12 mouse cellular contexts compared by ENCODE assay signal in the genomic region with DNA sequence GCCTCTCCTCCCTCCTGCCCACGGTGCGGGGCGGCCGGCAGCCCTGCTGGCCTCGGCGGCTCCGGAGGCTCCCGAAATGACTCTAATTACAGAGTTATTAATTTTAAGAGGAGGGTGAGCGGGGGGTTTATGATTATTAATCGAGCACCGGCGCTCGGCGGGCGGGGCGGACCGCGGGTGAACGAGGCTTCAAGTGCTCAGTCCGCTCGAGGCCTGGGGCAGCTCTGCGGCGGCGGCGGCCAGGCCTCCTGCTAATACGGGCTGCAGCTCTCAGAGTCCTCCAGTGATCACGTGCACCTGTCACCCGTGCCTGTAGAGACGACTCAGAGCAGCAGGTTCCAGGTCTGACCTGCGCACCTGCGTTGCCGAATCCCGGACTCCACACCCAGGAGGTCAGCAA. TPM values are rescaled to one million over a fixed set of nuclear protein-coding genes. Genes with fewer than 3 reads are reported as not detected.
A peak's percentile ranks its signal among the peaks of the same experiment; 100 is the strongest.
DNase-seq lines count a peak whose midpoint lies in the region; ATAC-seq lines count a peak whose summit lies in the region.
"Had no signal": no experiment of that assay in that cellular context is flagged by ENCODE, and none has a peak within 500 bp of the region (broad histone marks: within the 10 kb centered on the region; RNA-seq: fewer than 3 reads in every experiment).

No protein-coding gene starts in this region.

- H3K27ac ChIP-seq in heart, embryonic 15.5 days: no peak overlapping the region
- no peak overlapping the region for H3K27ac ChIP-seq in forebrain, embryonic 16.5 days (ENCODE audit: low read length)
- H3K27ac ChIP-seq in neural tube, embryonic 13.5 days (replicated peaks): no peak overlapping the region; the same call in 1 of the 2 replicates
- H3K27ac ChIP-seq: embryonic facial prominence, embryonic 15.5 days; liver, embryonic 15.5 days had no signal

- H3K4me1 ChIP-seq in heart, embryonic 15.5 days (replicated peaks): peaks cover 10% of the 10 kb centered on the region
- peaks cover 8% of the 10 kb centered on the region for H3K4me1 ChIP-seq in forebrain, embryonic 16.5 days (replicated peaks; ENCODE audit: control insufficient read depth, insufficient read depth, low read length)
- H3K4me1 ChIP-seq in neural tube, embryonic 13.5 days (replicated peaks): peaks cover 21% of the 10 kb centered on the region
- H3K4me1 ChIP-seq: liver, embryonic 15.5 days had no signal

- no peaks in the 10 kb centered on the region for H3K9me3 ChIP-seq in heart, embryonic 15.5 days (replicated peaks)
- no peaks in the 10 kb centered on the region for H3K9me3 ChIP-seq in forebrain, embryonic 16.5 days (ENCODE audit: control insufficient read depth, low read length)
- H3K9me3 ChIP-seq in neural tube, embryonic 13.5 days: no peaks in the 10 kb centered on the region
- H3K9me3 ChIP-seq: embryonic facial prominence, embryonic 15.5 days; liver, embryonic 15.5 days had no signal

- peak overlapping the region; percentile 42 for H3K4me2 ChIP-seq in heart, embryonic 15.5 days
- H3K4me2 ChIP-seq in forebrain, embryonic 16.5 days (ENCODE audit: low read length): peak overlapping the region; percentile 29
- H3K4me2 ChIP-seq in neural tube, embryonic 13.5 days: peak overlapping the region; percentile 52
- H3K4me2 ChIP-seq: embryonic facial prominence, embryonic 15.5 days; liver, embryonic 15.5 days had no signal

- ATAC-seq in heart, embryonic 15.5 days (replicated peaks; ENCODE audit: insufficient number of reproducible peaks, insufficient read depth, low FRiP score, low read depth): no peak
- ATAC-seq in forebrain, embryonic 16.5 days: no peak
- no peak for ATAC-seq in neural tube, embryonic 13.5 days (ENCODE audit: low read depth)
- ATAC-seq in cerebellum, adult (ENCODE audit: insufficient number of reproducible peaks, low FRiP score, low TSS enrichment): no peak
- no peak for ATAC-seq in erythroblast, adult 5-6 weeks (replicated peaks; ENCODE audit: low FRiP score, poor library complexity, severe bottlenecking)

- intact Hi-C loops in heart, postnatal 10 days (cut with DNase I): no loop called here

- no peaks in the 10 kb centered on the region for H3K36me3 ChIP-seq in heart, embryonic 15.5 days
- H3K36me3 ChIP-seq in forebrain, embryonic 16.5 days (ENCODE audit: control insufficient read depth, insufficient read depth): no peaks in the 10 kb centered on the region
- H3K36me3 ChIP-seq in neural tube, embryonic 13.5 days: no peaks in the 10 kb centered on the region
- H3K36me3 ChIP-seq: embryonic facial prominence, embryonic 15.5 days; liver, embryonic 15.5 days had no signal

- peaks cover 97% of the 10 kb centered on the region for H3K27me3 ChIP-seq in heart, embryonic 15.5 days
- peaks cover 79% of the 10 kb centered on the region for H3K27me3 ChIP-seq in forebrain, embryonic 16.5 days (replicated peaks; ENCODE audit: control insufficient read depth, insufficient read depth, low read length)
- H3K27me3 ChIP-seq in neural tube, embryonic 13.5 days: peaks cover 97% of the 10 kb centered on the region

- no peak for DNase-seq in heart, postnatal 10 days
- DNase-seq in kidney, postnatal 14 days: peak; percentile 64
- DNase-seq in adrenal gland, postnatal 14 days: no peak
- DNase-seq: adrenal gland, postnatal 25 days; thymus, adult 2 months had no signal

- no peak overlapping the region for H3K9ac ChIP-seq in heart, embryonic 15.5 days
- H3K9ac ChIP-seq in forebrain, embryonic 16.5 days (replicated peaks; ENCODE audit: low read depth, low read length): no peak overlapping the region
- peak overlapping the region; percentile 45 for H3K9ac ChIP-seq in neural tube, embryonic 13.5 days
- H3K9ac ChIP-seq: embryonic facial prominence, embryonic 15.5 days; liver, embryonic 15.5 days had no signal

- peak overlapping the region; percentile 28 for H3K4me3 ChIP-seq in heart, embryonic 15.5 days
- no peak overlapping the region for H3K4me3 ChIP-seq in forebrain, embryonic 16.5 days (replicated peaks; ENCODE audit: low read length)
- H3K4me3 ChIP-seq in neural tube, embryonic 13.5 days: peak overlapping the region; percentile 24
- H3K4me3 ChIP-seq: embryonic facial prominence, embryonic 15.5 days; liver, embryonic 15.5 days had no signal

- WGBS in heart, embryonic 15.5 days: 1% methylated on average over 33 of the region's 33 CpGs
- WGBS in forebrain, embryonic 16.5 days: under 1% methylated on average over 33 of the region's 33 CpGs
- whole genome bisulfite sequencing in neural tube, embryonic 13.5 days: under 1% methylated on average over 33 of the region's 33 CpGs

RNA-seq across cellular contexts. Expression of gene Pax2, which starts 21.2 kb away (rescaled TPM):
- polyA plus RNA-seq in heart, embryonic 15.5 days (2015; fragmentation: Nextera tagmentation; extraction: Ambion mirVana): not detected in 2 replicates
- total RNA-seq in heart, postnatal 10 days (2021): not detected
- polyA plus RNA-seq in forebrain, embryonic 16.5 days (2015; fragmentation: Nextera tagmentation; extraction: Ambion mirVana): 0.07 TPM in 1 of 2 replicates, not detected in the other
- 25.2 and 28.2 TPM in 2 replicates for polyA plus RNA-seq in neural tube, embryonic 13.5 days (2015; fragmentation: Nextera tagmentation; extraction: Ambion mirVana)
- not detected in 2 replicates for total RNA-seq in adrenal gland, postnatal 14 days (2021)
- total RNA-seq in erythroblast, adult 5-6 weeks (2015; ENCODE audit: low replicate concordance): not detected in 2 replicates
- not detected in 2 replicates for total RNA-seq in erythroblast, adult 5-6 weeks (2017; ENCODE audit: low replicate concordance)
- total RNA-seq: adrenal gland, postnatal 25 days had no signal
- polyA plus RNA-seq: liver, embryonic 15.5 days had no signal
